Mouse (Mus musculus) heart, embryonic 13.5 days (tissue): ENCODE measurements around the gene Homer1. TPM values are rescaled to one million over a fixed set of nuclear protein-coding genes. Genes with fewer than 3 reads are reported as not detected.

Experiments
- ATAC-seq: fragments of 200-750 bp; cut with Nextera tagmentation; 2 replicates; pipeline ENCODE4 v1.8.0; 2017; ENCODE audit warnings: moderate TSS enrichment; ENCODE audit not compliant: insufficient number of reproducible peaks, low FRiP score, low TSS enrichment; ENCODE audit errors: extremely low read depth
- H3K27ac ChIP-seq: fragments of 300-500 bp; sonication (generic); replicated peaks from 2 replicates; pipeline ENCODE4 v1.5.1; 2015; ENCODE audit warnings: moderate library complexity, mild to moderate bottlenecking, inconsistent platforms
- H3K27me3 ChIP-seq: fragments of 300-500 bp; sonication (generic); replicated peaks from 2 replicates; pipeline ENCODE4 v1.6.1; 2015; ENCODE audit warnings: mild to moderate bottlenecking, inconsistent platforms
- H3K36me3 ChIP-seq: fragments of 300-500 bp; sonication (generic); 2 replicates; pipeline ENCODE4 v1.6.1; 2015; ENCODE audit warnings: mild to moderate bottlenecking, inconsistent platforms
- H3K4me1 ChIP-seq: fragments of 300-500 bp; sonication (generic); 2 replicates; pipeline ENCODE4 v1.6.1; 2015; ENCODE audit warnings: inconsistent platforms
- H3K4me2 ChIP-seq: fragments of 300-500 bp; sonication (generic); 2 replicates; pipeline ENCODE4 v1.6.1; 2015; ENCODE audit warnings: inconsistent platforms, mild to moderate bottlenecking, moderate library complexity
- H3K4me3 ChIP-seq: fragments of 300-500 bp; sonication (generic); 2 replicates; pipeline ENCODE4 v1.5.1; 2015; ENCODE audit warnings: moderate library complexity, mild to moderate bottlenecking, inconsistent platforms
- H3K9ac ChIP-seq: fragments of 300-500 bp; sonication (generic); 2 replicates; pipeline ENCODE4 v1.6.1; 2015; ENCODE audit warnings: inconsistent platforms, mild to moderate bottlenecking, moderate library complexity
- H3K9me3 ChIP-seq: fragments of 300-500 bp; sonication (generic); 2 replicates; pipeline ENCODE4 v1.6.1; 2016; ENCODE audit warnings: inconsistent platforms
- WGBS: fragments of 180-500 bp; shearing (Covaris S2); methylation state at CpG from one replicate; pipeline ENCODE4 v1.1.7; 2015; ENCODE audit warnings: mixed read lengths; 5-methylcytosine and 5-hydroxymethylcytosine counted together
- polyA plus RNA-seq: library from polyadenylated mRNA; unstranded; fragments of >200 nt; fragmentation: Nextera tagmentation; extraction: Ambion mirVana; gene quantifications from 2 replicates; pipeline ENCODE4 v1.2.1, GENCODE M21; 2015

Homer1 gene
- polyA plus RNA-seq, 1 experiment from 2014 or later = 11.1 TPM

DNA sequence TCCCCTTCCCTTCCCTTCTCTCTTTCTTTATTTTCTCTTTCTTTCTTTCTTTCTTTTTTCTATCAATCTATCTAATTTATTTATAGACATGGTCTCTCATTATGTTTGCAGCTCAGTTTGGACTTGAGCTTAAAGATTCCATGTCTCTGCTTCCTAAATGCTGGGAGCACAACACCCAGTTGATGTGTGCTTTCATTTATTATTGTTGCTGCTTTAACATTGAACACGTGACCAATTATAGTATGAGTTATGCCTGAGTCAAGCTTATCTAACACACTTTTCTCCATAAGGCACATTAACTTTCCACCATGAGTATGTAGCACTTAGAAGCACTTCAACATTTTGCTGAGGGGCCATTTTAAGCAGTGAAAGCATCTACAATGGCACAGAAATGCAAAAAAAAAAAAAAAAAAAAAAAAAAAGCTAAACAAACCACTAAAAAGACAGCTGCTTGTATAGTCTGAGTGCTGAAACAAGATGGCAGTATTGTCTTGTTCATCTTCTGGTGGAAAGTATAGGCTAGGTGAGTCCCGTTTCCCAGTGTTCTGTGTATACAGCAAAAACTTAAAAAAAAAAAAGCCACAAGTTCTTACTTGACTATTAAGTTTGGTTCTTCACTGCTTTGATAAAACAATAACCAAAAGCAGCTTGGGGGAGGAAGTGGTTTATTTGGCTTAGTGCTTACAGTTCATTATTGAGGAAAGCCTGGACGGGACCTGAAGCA lies 41.3 kb downstream of the Homer1 start:
- no peak for ATAC-seq
- H3K9ac ChIP-seq = no peak overlapping the region
- H3K4me1 ChIP-seq = peaks cover 35% of the 10 kb centered on the region
- no peak overlapping the region for H3K27ac ChIP-seq
- no peak overlapping the region for H3K4me3 ChIP-seq
- H3K36me3 ChIP-seq = peaks cover 14% of the 10 kb centered on the region
- H3K27me3 ChIP-seq = no peaks in the 10 kb centered on the region
- no peak overlapping the region for H3K4me2 ChIP-seq
- 72% methylated on average over 3 of the region's 3 CpGs for WGBS
- H3K9me3 ChIP-seq = no peaks in the 10 kb centered on the region

DNA sequence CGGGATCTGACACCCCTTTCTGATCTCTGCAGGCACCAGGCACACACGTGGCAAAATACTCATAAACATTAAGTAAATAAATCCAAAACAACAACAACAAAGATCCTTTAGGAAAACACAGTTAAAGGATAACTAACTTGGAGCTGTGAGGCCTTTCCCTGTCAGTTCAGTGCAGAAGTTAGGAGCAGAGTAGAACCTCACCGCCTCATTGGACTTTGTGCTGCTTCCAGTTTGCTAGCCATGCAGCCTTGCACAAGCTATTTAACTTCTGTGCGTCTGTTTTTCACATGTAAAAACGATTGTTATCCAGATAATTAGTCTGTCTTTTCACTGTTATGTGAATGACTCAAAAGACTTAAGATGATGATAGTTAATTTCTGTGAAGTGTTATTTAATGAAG lies 43.2 kb downstream of the Homer1 start:
- no peak overlapping the region for H3K27ac ChIP-seq
- H3K4me3 ChIP-seq = no peak overlapping the region
- H3K9ac ChIP-seq = no peak overlapping the region
- peaks cover 40% of the 10 kb centered on the region for H3K4me1 ChIP-seq
- 83% methylated on average over 5 of the region's 5 CpGs for WGBS
- no peaks in the 10 kb centered on the region for H3K9me3 ChIP-seq
- H3K27me3 ChIP-seq = no peaks in the 10 kb centered on the region
- no peak overlapping the region for H3K4me2 ChIP-seq
- no peak for ATAC-seq
- peaks cover 17% of the 10 kb centered on the region for H3K36me3 ChIP-seq

- no peak for ATAC-seq
- Histone ChIP-seq H3K9ac (no peak overlapping the region), H3K27me3 (no peaks in the 10 kb centered on the region), H3K4me2 (no peak overlapping the region), H3K27ac (no peak overlapping the region), H3K4me3 (no peak overlapping the region), H3K4me1 (peaks cover 25% of the 10 kb centered on the region), H3K9me3 (no peaks in the 10 kb centered on the region), H3K36me3 (peaks cover 22% of the 10 kb centered on the region)
- 86% methylated on average over 1 of the region's 1 CpGs for WGBS
Measured at GRCm38 (mm10) chr13:93344395-93344794, 45.0 kb downstream of the Homer1 start.

GRCm38 (mm10) chr13:93345854-93346253 lies 46.4 kb downstream of the Homer1 start:
- ATAC-seq = no peak
- Histone ChIP-seq H3K27me3 (no peaks in the 10 kb centered on the region), H3K4me2 (no peak overlapping the region), H3K36me3 (peaks cover 24% of the 10 kb centered on the region), H3K9me3 (no peaks in the 10 kb centered on the region), H3K4me3 (no peak overlapping the region), H3K9ac (no peak overlapping the region), H3K4me1 (peaks cover 14% of the 10 kb centered on the region), H3K27ac (no peak overlapping the region)
- WGBS = 71% methylated on average over 3 of the region's 3 CpGs

- Histone ChIP-seq H3K4me1 (no peaks in the 10 kb centered on the region), H3K4me2 (no peak overlapping the region), H3K36me3 (peaks cover 22% of the 10 kb centered on the region), H3K9me3 (no peaks in the 10 kb centered on the region), H3K4me3 (no peak overlapping the region), H3K27me3 (no peaks in the 10 kb centered on the region), H3K27ac (no peak overlapping the region), H3K9ac (no peak overlapping the region)
- no peak for ATAC-seq
- 74% methylated on average over 2 of the region's 2 CpGs for WGBS
Measured at GRCm38 (mm10) chr13:93352030-93352429, 52.6 kb downstream of the Homer1 start.

- WGBS = 86% methylated on average over 7 of the region's 7 CpGs
- Histone ChIP-seq H3K36me3 (peaks cover 20% of the 10 kb centered on the region), H3K4me1 (no peaks in the 10 kb centered on the region), H3K27me3 (no peaks in the 10 kb centered on the region), H3K27ac (no peak overlapping the region), H3K9ac (no peak overlapping the region), H3K4me3 (no peak overlapping the region), H3K4me2 (no peak overlapping the region), H3K9me3 (no peaks in the 10 kb centered on the region)
- ATAC-seq = no peak
Measured at GRCm38 (mm10) chr13:93354420-93355278, 55.2 kb downstream of the Homer1 start.

GRCm38 (mm10) chr13:93355279-93355587 lies 55.8 kb downstream of the Homer1 start:
- H3K27me3 ChIP-seq = no peaks in the 10 kb centered on the region
- no peaks in the 10 kb centered on the region for H3K9me3 ChIP-seq
- H3K4me2 ChIP-seq = no peak overlapping the region
- 92% methylated on average over 6 of the region's 6 CpGs for WGBS
- H3K4me1 ChIP-seq = no peaks in the 10 kb centered on the region
- no peak overlapping the region for H3K9ac ChIP-seq
- ATAC-seq = no peak
- peaks cover 20% of the 10 kb centered on the region for H3K36me3 ChIP-seq
- H3K4me3 ChIP-seq = no peak overlapping the region
- no peak overlapping the region for H3K27ac ChIP-seq

DNA sequence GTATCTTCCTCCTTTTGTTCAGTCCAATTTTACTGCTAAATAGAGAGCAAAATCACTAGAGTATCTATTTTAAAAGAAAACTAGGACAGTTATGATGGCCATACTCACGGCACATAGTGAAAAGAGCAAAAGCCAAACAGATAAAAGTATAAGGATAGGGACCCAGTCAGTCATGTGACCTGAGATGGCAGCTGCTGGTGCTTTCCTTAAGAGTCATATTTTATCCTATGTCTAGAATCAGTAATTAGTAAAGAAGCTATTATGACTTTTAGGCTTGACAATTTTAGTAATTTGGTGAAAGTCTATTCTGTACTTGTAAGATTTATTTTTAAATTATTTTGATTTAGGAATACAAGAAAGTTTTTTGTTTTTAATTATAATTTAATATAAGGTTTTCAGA lies 59.1 kb downstream of the Homer1 start:
- WGBS = 89% methylated on average over 1 of the region's 1 CpGs
- no peak overlapping the region for H3K27ac ChIP-seq

DNA sequence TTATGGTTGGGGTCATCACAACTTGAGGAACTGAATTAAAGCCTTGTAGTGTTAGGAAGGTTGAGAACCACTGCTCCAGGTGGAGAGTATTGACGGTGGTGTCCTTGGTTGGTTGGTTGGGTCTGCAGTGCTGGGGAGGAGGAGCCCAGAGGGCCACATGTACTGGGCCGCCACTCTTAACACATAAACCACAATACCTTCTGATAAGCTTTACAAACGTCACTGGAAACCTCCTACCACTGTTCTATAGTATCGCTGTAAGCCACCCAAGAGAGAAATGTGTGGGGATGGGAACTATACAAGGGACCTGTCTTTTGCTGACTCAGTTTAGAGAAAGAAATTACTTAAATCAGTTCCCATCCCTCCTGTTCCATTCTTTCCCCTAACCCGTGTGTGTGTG lies 68.1 kb downstream of the Homer1 start:
- no peak overlapping the region for H3K27ac ChIP-seq
- 76% methylated on average over 5 of the region's 5 CpGs for WGBS
- no peak overlapping the region for H3K4me2 ChIP-seq
- peaks cover 11% of the 10 kb centered on the region for H3K36me3 ChIP-seq
- H3K9ac ChIP-seq = no peak overlapping the region
- H3K9me3 ChIP-seq = no peaks in the 10 kb centered on the region
- H3K4me1 ChIP-seq = peaks cover 5% of the 10 kb centered on the region; the same call in 1 of the 2 replicates
- H3K27me3 ChIP-seq = no peaks in the 10 kb centered on the region
- ATAC-seq = no peak
- H3K4me3 ChIP-seq = no peak overlapping the region

More for the DNA sequence above, 59.1 kb downstream of the Homer1 start:
- Histone ChIP-seq H3K36me3 (peaks cover 17% of the 10 kb centered on the region), H3K27me3 (no peaks in the 10 kb centered on the region), H3K4me3 (no peak overlapping the region), H3K4me1 (no peaks in the 10 kb centered on the region), H3K9ac (no peak overlapping the region), H3K4me2 (no peak overlapping the region), H3K9me3 (no peaks in the 10 kb centered on the region)
- ATAC-seq = no peak

DNA sequence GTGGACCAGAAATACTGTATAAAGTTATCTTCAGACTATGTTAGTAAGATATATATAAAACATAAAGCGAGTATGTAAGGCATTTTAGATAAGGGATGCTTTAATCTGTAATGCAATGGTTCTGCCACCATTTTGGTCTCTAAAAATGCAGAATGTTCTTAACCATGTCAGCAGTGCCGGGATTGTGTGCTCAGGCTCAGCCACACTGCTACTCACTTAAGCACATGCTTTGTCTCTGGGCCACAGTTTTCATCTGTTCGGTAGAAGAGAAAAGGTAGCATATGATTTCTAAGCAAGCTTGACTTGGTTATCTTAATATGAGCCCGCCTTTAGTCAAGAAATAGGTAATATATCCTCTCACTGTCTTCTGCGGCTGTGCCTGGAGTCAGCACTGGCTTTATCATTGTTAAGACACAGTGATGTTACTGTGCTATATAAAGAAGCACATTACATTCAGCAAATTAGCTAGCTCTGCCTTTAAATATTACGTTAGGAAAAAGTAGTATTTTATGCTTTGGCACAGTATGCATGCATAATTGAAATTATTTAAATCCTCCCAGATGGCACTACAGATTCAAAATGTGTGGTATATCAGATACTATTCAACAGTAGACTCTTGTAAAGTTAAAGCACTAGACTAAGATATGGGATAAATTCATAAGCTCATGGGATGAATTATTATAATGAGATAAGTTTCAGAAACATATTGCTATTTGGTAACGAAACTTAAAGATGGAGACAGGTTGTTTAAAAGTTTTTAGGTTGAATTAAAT lies 69.6 kb downstream of the Homer1 start:
- Histone ChIP-seq H3K36me3 (peaks cover 6% of the 10 kb centered on the region), H3K4me3 (no peak overlapping the region), H3K27ac (no peak overlapping the region), H3K9ac (no peak overlapping the region), H3K4me1 (peaks cover 5% of the 10 kb centered on the region; the same call in 1 of the 2 replicates), H3K4me2 (no peak overlapping the region), H3K27me3 (no peaks in the 10 kb centered on the region), H3K9me3 (no peaks in the 10 kb centered on the region)
- no peak for ATAC-seq
- WGBS = 81% methylated on average over 7 of the region's 7 CpGs

DNA sequence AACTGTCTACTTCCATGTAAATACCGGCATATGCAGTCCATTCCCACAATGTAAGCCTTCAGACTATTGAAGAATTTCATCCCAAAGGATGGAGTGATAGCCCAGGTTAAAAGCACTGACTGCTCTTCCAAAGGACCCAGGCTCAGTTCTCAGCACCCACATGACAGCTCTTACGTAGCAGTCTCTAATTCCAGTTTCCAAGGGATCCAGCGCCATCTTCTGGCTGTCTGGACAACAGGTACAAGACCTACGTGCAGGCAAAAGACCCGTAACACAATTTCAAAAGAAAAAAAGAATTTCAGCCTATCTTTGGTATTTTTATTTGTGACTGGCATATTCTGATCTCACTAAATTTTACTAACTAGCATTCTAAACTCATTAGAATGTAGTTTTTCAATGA lies 75.0 kb downstream of the Homer1 start:
- Histone ChIP-seq H3K36me3 (peaks cover 4% of the 10 kb centered on the region), H3K27ac (no peak overlapping the region), H3K9ac (no peak overlapping the region), H3K9me3 (no peaks in the 10 kb centered on the region), H3K4me2 (no peak overlapping the region), H3K27me3 (no peaks in the 10 kb centered on the region), H3K4me3 (no peak overlapping the region), H3K4me1 (no peaks in the 10 kb centered on the region)
- ATAC-seq = no peak
- WGBS = 87% methylated on average over 5 of the region's 5 CpGs
